Mouse (Mus musculus): Measurements from ENCODE around the gene Arrdc2.

Arrdc2 gene

GRCm38 (mm10) chr8:70790846-70791245 lies 48.7 kb downstream of the Arrdc2 start:
- in situ Hi-C loops (cut with MboI, MseI) = no loop called here

GRCm38 (mm10) chr8:70789046-70789445 lies 50.5 kb downstream of the Arrdc2 start:
- in situ Hi-C loops (cut with MboI, MseI) = no loop called here

GRCm38 (mm10) chr8:70787941-70788667 lies 51.4 kb downstream of the Arrdc2 start:
- in situ Hi-C loops (cut with MboI, MseI) = no loop called here

- in situ Hi-C loops (cut with MboI, MseI) = no loop called here
Observed at GRCm38 (mm10) chr8:70787051-70787445, 52.5 kb downstream of the Arrdc2 start.

GRCm38 (mm10) chr8:70786291-70787050 lies 53.0 kb downstream of the Arrdc2 start:
- in situ Hi-C loops (cut with MboI, MseI) = no loop called here
